Mouse (Mus musculus) brown adipose tissue, adult 24 weeks (tissue): ENCODE results near the gene Mars2. TPM values are rescaled to one million over a fixed set of nuclear protein-coding genes. Genes with fewer than 3 reads are reported as not detected.

Experiments
- H3K27ac ChIP-seq: fragments of 200-500 bp; replicated peaks from 2 replicates; pipeline ENCODE4 v1.5.1; 2012; ENCODE audit warnings: low read depth, mild to moderate bottlenecking, low read length
- H3K4me1 ChIP-seq: fragments of 200-500 bp; 2 replicates; pipeline ENCODE4 v1.6.1; 2012; ENCODE audit warnings: low read length, mixed read lengths; ENCODE audit not compliant: control insufficient read depth, insufficient read depth, insufficient read length
- H3K4me3 ChIP-seq: fragments of 200-500 bp; 2 replicates; pipeline ENCODE4 v1.5.1; 2012; ENCODE audit warnings: low read depth, mild to moderate bottlenecking, low read length, moderate library complexity; ENCODE audit not compliant: insufficient read depth
- polyA plus RNA-seq: library from polyadenylated mRNA; stranded (reverse); fragments of >200 nt; gene quantifications from 2 replicates; pipeline ENCODE4 v1.2.4, GENCODE M21; 2012; ENCODE audit not compliant: missing spikeins, insufficient read depth, insufficient read length

The Mars2 gene
- polyA plus RNA-seq, 1 experiment: 1.2 TPM

- no peaks in the 10 kb centered on the region; the same call in 1 of the 2 replicates for H3K4me1 ChIP-seq
- H3K27ac ChIP-seq: no peak overlapping the region
- H3K4me3 ChIP-seq: no peak overlapping the region
These were observed 25.9 kb upstream of the Mars2 start for GRCm38 (mm10) chr1:55211081-55211480.

- no peak overlapping the region for H3K4me3 ChIP-seq
- H3K27ac ChIP-seq: no peak overlapping the region
- no peaks in the 10 kb centered on the region; the same call in 1 of the 2 replicates for H3K4me1 ChIP-seq
These were observed 24.2 kb upstream of the Mars2 start for GRCm38 (mm10) chr1:55212771-55213170.

- no peaks in the 10 kb centered on the region; the same call in 1 of the 2 replicates for H3K4me1 ChIP-seq
- H3K27ac ChIP-seq: no peak overlapping the region
- no peak overlapping the region for H3K4me3 ChIP-seq
These were observed 23.5 kb upstream of the Mars2 start for GRCm38 (mm10) chr1:55213475-55213874.

- no peak overlapping the region for H3K4me3 ChIP-seq
- H3K27ac ChIP-seq: no peak overlapping the region
- no peaks in the 10 kb centered on the region; the same call in 1 of the 2 replicates for H3K4me1 ChIP-seq
These were observed 23.0 kb upstream of the Mars2 start for GRCm38 (mm10) chr1:55213936-55214335.

- Histone ChIP-seq H3K4me3 (no peak overlapping the region), H3K4me1 (no peaks in the 10 kb centered on the region; the same call in 1 of the 2 replicates), H3K27ac (0 out of 2 replicates have a peak overlapping the region, but pooled peaks have one; percentile 24)
These were observed 21.7 kb upstream of the Mars2 start for GRCm38 (mm10) chr1:55215185-55215813.

GRCm38 (mm10) chr1:55217191-55217590 is 19.8 kb upstream of the Mars2 start:
- Histone ChIP-seq H3K4me1 (peaks cover 2% of the 10 kb centered on the region; the same call in 1 of the 2 replicates), H3K4me3 (no peak overlapping the region), H3K27ac (no peak overlapping the region)

GRCm38 (mm10) chr1:55221352-55221751 is 15.6 kb upstream of the Mars2 start:
- Histone ChIP-seq H3K4me1 (peaks cover 3% of the 10 kb centered on the region; the same call in 1 of the 2 replicates), H3K27ac (no peak overlapping the region), H3K4me3 (no peak overlapping the region)

- no peak overlapping the region for H3K4me3 ChIP-seq
- peaks cover 3% of the 10 kb centered on the region; the same call in 1 of the 2 replicates for H3K4me1 ChIP-seq
- no peak overlapping the region for H3K27ac ChIP-seq
These were observed 14.0 kb upstream of the Mars2 start for GRCm38 (mm10) chr1:55223026-55223425.

GRCm38 (mm10) chr1:55224111-55224510 is 12.9 kb upstream of the Mars2 start:
- Histone ChIP-seq H3K4me1 (peaks cover 3% of the 10 kb centered on the region; the same call in 1 of the 2 replicates), H3K27ac (no peak overlapping the region), H3K4me3 (no peak overlapping the region)

GRCm38 (mm10) chr1:55225398-55225797 is 11.6 kb upstream of the Mars2 start:
- H3K27ac ChIP-seq: 0 out of 2 replicates have a peak overlapping the region, but pooled peaks have one; percentile 43
- peaks cover 3% of the 10 kb centered on the region; the same call in 1 of the 2 replicates for H3K4me1 ChIP-seq
- peak overlapping the region; percentile 52 for H3K4me3 ChIP-seq

GRCm38 (mm10) chr1:55226011-55226857 is 10.7 kb upstream of the Mars2 start, which contains the start of gene Rftn2:
Gene Rftn2 (minus strand): TSS chr1:55226782.
- Histone ChIP-seq H3K27ac (peak within 1 kb of the TSS; percentile 54), H3K4me1 (peaks cover 3% of the 10 kb centered on the region; the same call in 1 of the 2 replicates), H3K4me3 (peak within 1 kb of the TSS; percentile 61)

GRCm38 (mm10) chr1:55227376-55227775 is 9.6 kb upstream of the Mars2 start:
- Histone ChIP-seq H3K27ac (no peak overlapping the region), H3K4me3 (no peak overlapping the region), H3K4me1 (no peaks in the 10 kb centered on the region)

GRCm38 (mm10) chr1:55228256-55228884 is 8.6 kb upstream of the Mars2 start:
- no peak overlapping the region for H3K4me3 ChIP-seq
- no peaks in the 10 kb centered on the region for H3K4me1 ChIP-seq
- H3K27ac ChIP-seq: no peak overlapping the region

- Histone ChIP-seq H3K4me1 (peaks cover 9% of the 10 kb centered on the region), H3K4me3 (no peak overlapping the region), H3K27ac (no peak overlapping the region)
These were observed 2.0 kb upstream of the Mars2 start for GRCm38 (mm10) chr1:55234910-55235520.

GRCm38 (mm10) chr1:55236487-55236886 is 490 bp upstream of the Mars2 start:
- Histone ChIP-seq H3K4me3 (peak overlapping the region; percentile 47), H3K4me1 (peaks cover 9% of the 10 kb centered on the region), H3K27ac (no peak overlapping the region)
